Mouse (Mus musculus) stomach, postnatal 0 days (tissue): Measurements from ENCODE around the gene Cd244a. TPM values are rescaled to one million over a fixed set of nuclear protein-coding genes. Genes with fewer than 3 reads are reported as not detected.

Experiments used
- ATAC-seq: fragments of 200-750 bp; cut with Nextera tagmentation; 2 replicates; pipeline ENCODE4 v1.8.0; 2017; ENCODE audit not compliant: low FRiP score, low TSS enrichment
- DNase-seq: peaks from one replicate; pipeline ENCODE4 v3.0.0-alpha.2; 2016; ENCODE audit warnings: low spot score
- H3K27ac ChIP-seq: fragments of 300-500 bp; sonication (generic); replicated peaks from 2 replicates; pipeline ENCODE4 v1.5.1; 2014; ENCODE audit warnings: mild to moderate bottlenecking, control low read depth
- H3K27me3 ChIP-seq: fragments of 300-500 bp; sonication (generic); 2 replicates; pipeline ENCODE4 v1.6.1; 2014; ENCODE audit warnings: low read length; ENCODE audit not compliant: control insufficient read depth, insufficient read depth
- H3K36me3 ChIP-seq: fragments of 300-500 bp; sonication (generic); 2 replicates; pipeline ENCODE4 v1.6.1; 2014; ENCODE audit warnings: low read length, mixed read lengths; ENCODE audit not compliant: control insufficient read depth, insufficient read depth
- H3K4me1 ChIP-seq: fragments of 300-500 bp; sonication (generic); replicated peaks from 2 replicates; pipeline ENCODE4 v1.6.1; 2014; ENCODE audit warnings: antibody characterized with exemption; ENCODE audit not compliant: control insufficient read depth, insufficient read depth
- H3K4me2 ChIP-seq: fragments of 300-500 bp; sonication (generic); replicated peaks from 2 replicates; pipeline ENCODE4 v1.6.1; 2014; ENCODE audit warnings: low read depth, mild to moderate bottlenecking, control low read depth, moderate library complexity
- H3K4me3 ChIP-seq: fragments of 300-500 bp; sonication (generic); 2 replicates; pipeline ENCODE4 v1.5.1; 2014; ENCODE audit warnings: low read depth, low read length, control low read depth
- H3K9ac ChIP-seq: fragments of 300-500 bp; sonication (generic); 2 replicates; pipeline ENCODE4 v1.6.1; 2014; ENCODE audit warnings: mild to moderate bottlenecking, low read length, control low read depth, mixed read lengths
- H3K9me3 ChIP-seq: fragments of 300-500 bp; sonication (generic); 2 replicates; pipeline ENCODE4 v1.6.1; 2016; ENCODE audit warnings: low read length; ENCODE audit not compliant: control insufficient read depth
- CTCF ChIP-seq: IDR thresholded peaks from 2 replicates; pipeline ENCODE4 v1.5.1; 2016; ENCODE audit warnings: antibody characterized with exemption, low read depth, mild to moderate bottlenecking, moderate library complexity
- EP300 ChIP-seq: optimal IDR thresholded peaks from 2 replicates; pipeline ENCODE3; 2016; ENCODE audit warnings: antibody characterized with exemption
- WGBS: fragments of 180-500 bp; shearing (Covaris S2); extraction: QIAGEN DNeasy Blood & Tissue Kit; methylation state at CpG from one replicate; pipeline ENCODE4 v1.1.7; 2014; 5-methylcytosine and 5-hydroxymethylcytosine counted together
- polyA plus RNA-seq: library from polyadenylated mRNA; unstranded; fragments of >200 nt; fragmentation: Nextera tagmentation; extraction: Ambion mirVana; gene quantifications from 2 replicates; pipeline ENCODE4 v1.2.1, GENCODE M21; 2015

Gene Cd244a
- polyA plus RNA-seq, 1 experiment from 2014 or later, result 0.33 TPM

DNA sequence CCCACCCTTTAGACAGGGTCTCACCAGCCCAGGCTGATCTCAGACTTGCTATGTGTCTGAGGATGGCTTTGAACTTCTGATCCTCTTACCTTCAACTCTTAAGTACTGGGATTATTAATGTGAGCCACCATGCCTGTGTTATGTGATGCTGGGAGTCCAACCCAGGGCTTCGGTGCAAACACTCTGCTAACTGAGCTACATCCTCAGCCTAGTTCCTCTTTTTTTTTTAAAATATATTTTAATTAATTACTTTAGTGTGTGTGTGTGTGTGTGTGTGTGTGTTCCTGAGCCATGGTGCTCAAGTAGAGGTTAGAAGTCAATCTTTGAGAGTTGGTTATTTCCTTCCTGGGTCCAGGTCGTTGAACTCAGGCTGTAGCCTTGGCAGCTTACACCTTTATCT lies 4.0 kb downstream of the Cd244a start:
- H3K9me3 ChIP-seq, result no peaks in the 10 kb centered on the region
- H3K4me3 ChIP-seq, result no peak overlapping the region
- H3K9ac ChIP-seq, result no peak overlapping the region
- 68% methylated on average over 2 of the region's 2 CpGs for WGBS
- DNase-seq (no peak), ATAC-seq (no peak)
- TF ChIP-seq EP300, result no peak
- H3K27ac ChIP-seq, result no peak overlapping the region
- H3K4me1 ChIP-seq, result no peaks in the 10 kb centered on the region
- no peaks in the 10 kb centered on the region for H3K27me3 ChIP-seq
- no peaks in the 10 kb centered on the region for H3K36me3 ChIP-seq
- H3K4me2 ChIP-seq, result no peak overlapping the region

DNA sequence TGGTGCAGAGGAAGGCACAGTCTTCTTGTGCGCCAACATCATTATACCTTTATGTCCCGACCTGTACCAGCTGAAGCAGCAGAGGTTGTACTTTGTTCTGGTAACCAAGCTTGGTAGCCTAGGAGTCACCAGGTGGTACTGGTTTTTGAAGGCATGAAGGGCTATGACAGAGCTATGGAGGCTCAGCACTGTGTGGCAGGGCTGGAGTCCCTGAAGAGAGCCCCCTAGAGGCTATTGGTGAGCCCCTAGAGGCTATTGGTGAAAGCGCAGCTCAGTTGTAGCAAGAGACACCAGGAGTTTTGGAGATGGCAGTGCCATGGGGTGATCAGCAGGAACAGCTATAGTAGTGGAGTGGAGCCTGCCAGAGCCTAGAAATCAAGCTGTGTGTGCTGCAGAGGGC lies 5.3 kb downstream of the Cd244a start:
- no peaks in the 10 kb centered on the region for H3K27me3 ChIP-seq
- 49% methylated on average over 3 of the region's 3 CpGs for WGBS
- no peaks in the 10 kb centered on the region for H3K9me3 ChIP-seq
- no peaks in the 10 kb centered on the region for H3K36me3 ChIP-seq
- DNase-seq (peak; percentile 29), ATAC-seq (peak; percentile 70)
- H3K4me1 ChIP-seq, result no peaks in the 10 kb centered on the region
- H3K9ac ChIP-seq, result no peak overlapping the region
- H3K4me3 ChIP-seq, result no peak overlapping the region
- H3K27ac ChIP-seq, result no peak overlapping the region
- no peak overlapping the region for H3K4me2 ChIP-seq
- peak; percentile 76 for TF ChIP-seq CTCF
- no peak for TF ChIP-seq EP300

DNA sequence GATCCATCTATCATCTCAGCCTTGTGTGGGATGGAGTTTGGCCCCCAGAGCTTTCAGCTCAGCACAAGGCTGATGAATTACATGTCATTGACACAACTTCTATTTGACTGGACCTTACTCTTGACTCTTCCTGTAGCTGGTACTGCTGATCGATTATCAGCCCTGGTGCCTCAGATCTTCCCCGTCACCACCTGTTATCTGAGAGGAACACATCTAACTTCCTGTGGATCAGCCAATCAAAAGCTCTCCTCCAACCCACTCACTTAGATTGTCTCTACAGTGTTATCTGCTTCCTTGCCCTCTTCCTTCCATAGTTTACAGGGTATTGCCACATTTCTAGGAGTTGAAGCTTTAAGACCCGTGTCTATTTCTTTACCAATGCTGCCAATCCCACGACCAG lies 6.9 kb downstream of the Cd244a start:
- TF ChIP-seq EP300 (no peak), CTCF (no peak)

DNA sequence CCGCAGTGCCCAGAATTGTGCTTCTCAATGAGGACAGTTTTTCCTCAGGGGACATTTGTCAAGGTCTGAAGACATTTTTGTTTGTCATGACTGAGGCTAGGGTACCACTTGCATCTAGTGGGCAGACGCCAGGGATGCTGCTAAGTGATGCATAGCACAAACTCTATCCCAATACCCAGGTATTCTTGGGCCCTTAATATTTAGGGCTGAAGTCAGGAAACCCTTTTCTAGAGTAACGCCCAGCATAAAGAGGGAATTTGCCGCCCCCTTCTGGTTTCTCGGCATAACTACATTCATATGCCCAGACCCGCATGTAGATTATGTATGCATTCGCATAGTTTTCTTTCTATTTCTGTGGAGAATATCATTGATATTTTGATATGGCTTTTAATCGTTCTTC lies 7.8 kb downstream of the Cd244a start:
- peak; percentile 66 for DNase-seq
- no peaks in the 10 kb centered on the region for H3K36me3 ChIP-seq
- no peak overlapping the region for H3K4me2 ChIP-seq
- no peaks in the 10 kb centered on the region for H3K27me3 ChIP-seq
- no peak overlapping the region for H3K27ac ChIP-seq
- H3K9ac ChIP-seq, result no peak overlapping the region
- 20% methylated on average over 8 of the region's 8 CpGs for WGBS
- peak; percentile 86 for TF ChIP-seq CTCF
- TF ChIP-seq EP300, result no peak
- no peak overlapping the region for H3K4me3 ChIP-seq
- no peaks in the 10 kb centered on the region for H3K4me1 ChIP-seq
- ATAC-seq, result 0 out of 2 replicates have a peak, but pooled peaks have one; percentile 43
- H3K9me3 ChIP-seq, result no peaks in the 10 kb centered on the region

More for the DNA sequence above, 6.9 kb downstream of the Cd244a start:
- no peak overlapping the region for H3K27ac ChIP-seq
- WGBS, result 55% methylated on average over 4 of the region's 4 CpGs
- ATAC-seq, result no peak
- H3K27me3 ChIP-seq, result no peaks in the 10 kb centered on the region
- H3K4me2 ChIP-seq, result no peak overlapping the region
- H3K9ac ChIP-seq, result no peak overlapping the region
- H3K4me1 ChIP-seq, result no peaks in the 10 kb centered on the region
- no peak overlapping the region for H3K4me3 ChIP-seq
- H3K36me3 ChIP-seq, result no peaks in the 10 kb centered on the region
- H3K9me3 ChIP-seq, result no peaks in the 10 kb centered on the region
- no peak for DNase-seq

DNA sequence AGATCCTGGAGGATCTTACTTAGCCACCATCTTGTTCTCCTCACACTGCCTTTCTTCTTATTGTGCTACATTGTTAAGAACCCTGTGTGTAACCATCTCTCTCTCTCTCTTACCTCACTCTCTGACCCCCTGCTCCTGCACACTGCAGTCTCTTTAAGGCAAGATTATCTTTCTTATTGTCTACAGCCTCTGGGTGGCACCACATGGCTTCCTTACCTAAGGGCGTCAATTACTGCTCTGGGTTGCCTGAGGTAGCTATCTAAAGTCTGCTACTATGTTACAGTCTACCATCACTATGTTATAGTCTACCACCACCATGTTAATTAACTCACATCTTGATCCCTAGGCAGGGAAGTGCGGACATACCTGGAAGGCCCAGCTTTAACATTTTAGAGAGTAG lies 9.4 kb downstream of the Cd244a start:
- no peak for ATAC-seq
- 68% methylated on average over 2 of the region's 2 CpGs for WGBS

DNA sequence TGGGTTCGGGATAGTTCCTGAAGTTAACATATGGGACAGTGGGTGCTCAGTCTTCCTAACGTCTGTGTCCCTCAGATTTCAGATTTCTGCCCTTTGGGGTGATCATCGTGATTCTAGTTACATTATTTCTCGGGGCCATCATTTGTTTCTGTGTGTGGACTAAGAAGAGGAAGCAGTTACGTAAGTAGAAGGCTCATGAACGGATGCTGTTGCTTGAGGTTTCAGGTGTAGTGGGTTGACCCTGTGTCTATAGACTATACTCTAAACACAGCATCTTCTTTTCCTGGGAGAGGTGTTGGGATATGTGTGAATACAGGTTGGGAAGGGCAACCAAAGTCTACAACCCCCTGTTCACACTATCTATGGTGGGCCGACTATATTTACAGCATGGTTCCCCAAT lies 18.2 kb downstream of the Cd244a start:
- H3K9ac ChIP-seq, result no peak overlapping the region
- no peaks in the 10 kb centered on the region for H3K9me3 ChIP-seq
- 79% methylated on average over 7 of the region's 7 CpGs for WGBS
- TF ChIP-seq EP300 (no peak), CTCF (no peak)
- no peak overlapping the region for H3K27ac ChIP-seq
- no peak overlapping the region for H3K4me3 ChIP-seq
- no peaks in the 10 kb centered on the region for H3K27me3 ChIP-seq
- H3K4me2 ChIP-seq, result no peak overlapping the region
- DNase-seq (no peak), ATAC-seq (no peak)
- no peaks in the 10 kb centered on the region for H3K36me3 ChIP-seq
- no peaks in the 10 kb centered on the region for H3K4me1 ChIP-seq

More for the DNA sequence above, 9.4 kb downstream of the Cd244a start:
- Histone ChIP-seq H3K4me3 (no peak overlapping the region), H3K4me2 (no peak overlapping the region), H3K4me1 (no peaks in the 10 kb centered on the region), H3K36me3 (no peaks in the 10 kb centered on the region), H3K27me3 (no peaks in the 10 kb centered on the region), H3K9me3 (no peaks in the 10 kb centered on the region), H3K27ac (no peak overlapping the region), H3K9ac (no peak overlapping the region)
- TF ChIP-seq CTCF, result no peak
- TF ChIP-seq EP300, result no peak
- DNase-seq, result no peak
